Mouse (Mus musculus): ENCODE results near the gene Pp2d1. TPM values are rescaled to one million over a fixed set of nuclear protein-coding genes. Genes with fewer than 3 reads are reported as not detected.

Gene Pp2d1
- polyA plus RNA-seq, 1 experiment, result not detected

DNA sequence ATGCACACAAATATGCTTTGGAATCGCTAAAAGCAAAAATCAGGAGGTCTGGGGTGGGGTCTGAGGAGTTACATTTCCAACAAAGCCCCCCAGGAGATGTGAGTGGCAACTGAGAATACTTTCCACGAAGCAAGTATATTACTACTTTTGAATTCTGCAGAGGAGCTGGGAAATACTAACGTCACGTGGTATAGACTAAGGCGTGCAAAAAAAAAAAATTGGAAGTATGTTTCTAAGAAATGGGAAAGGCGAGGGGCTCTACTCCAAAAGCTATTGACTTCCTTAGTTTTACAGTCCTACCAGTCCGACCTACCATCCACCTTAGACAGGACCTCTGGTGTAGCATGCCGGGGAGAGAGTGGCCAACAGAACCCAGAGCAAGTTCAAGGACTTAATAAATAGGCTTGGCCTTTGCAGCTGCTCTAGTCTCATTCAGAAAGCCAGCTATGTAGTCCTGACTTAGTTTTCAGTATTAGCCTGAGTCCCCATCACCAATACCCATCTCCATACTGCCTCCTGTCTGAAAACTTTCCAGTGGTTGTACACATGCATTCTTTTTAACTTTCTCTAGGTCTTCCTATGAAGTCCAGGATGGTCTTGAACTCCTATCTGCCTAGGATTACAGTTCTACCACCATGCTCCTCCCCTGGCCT, 29.6 kb upstream of the Pp2d1 start:
- TF ChIP-seq GATA1 (IDR thresholded peaks at IDR 0.05; ENCODE audit: low read length), result no peak

GRCm38 (mm10) chr17:53568118-53568517, 28.9 kb upstream of the Pp2d1 start:
- no peak for TF ChIP-seq GATA1 (IDR thresholded peaks at IDR 0.05; ENCODE audit: low read length)

DNA sequence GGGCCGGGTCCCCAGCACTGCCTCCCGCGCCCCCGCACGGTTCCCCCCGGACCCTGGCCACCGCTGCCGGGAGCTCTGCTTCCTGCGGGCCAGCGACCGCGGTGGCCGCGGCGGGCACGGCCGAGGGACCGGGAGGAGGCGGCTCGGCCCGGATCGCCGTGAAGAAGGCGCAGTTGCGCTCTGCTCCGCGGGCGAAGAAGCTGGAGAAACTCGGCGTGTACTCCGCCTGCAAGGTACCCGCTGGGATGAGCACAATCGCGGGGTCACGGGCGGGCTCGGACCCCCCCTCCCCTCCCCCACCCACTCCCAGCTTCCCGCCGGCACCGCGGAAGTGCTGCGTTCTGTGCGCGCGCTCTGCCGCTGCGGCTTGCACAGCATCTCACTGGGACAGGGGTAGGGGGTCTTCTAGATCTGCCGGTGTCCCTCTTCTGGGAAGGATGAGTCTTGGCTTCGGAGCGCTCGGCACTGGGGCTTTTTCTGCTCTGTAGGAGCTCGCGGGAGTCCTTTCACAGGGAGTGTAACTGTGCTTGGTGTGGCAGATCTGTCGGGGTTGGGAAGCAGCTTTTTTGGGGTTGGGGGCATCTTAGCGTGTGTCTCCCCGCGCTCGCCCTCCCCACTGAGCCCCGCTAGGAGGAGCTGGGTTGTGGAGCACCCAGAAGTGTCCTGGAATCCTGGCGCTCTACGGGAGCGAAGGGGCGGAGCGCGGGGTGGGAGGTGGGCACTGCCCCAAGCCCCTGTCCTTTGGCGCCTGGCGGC, 28.3 kb upstream of the Pp2d1 start:
- TF ChIP-seq GATA1 (IDR thresholded peaks at IDR 0.05; ENCODE audit: low read length), result no peak

- no peak for TF ChIP-seq GATA1 (IDR thresholded peaks at IDR 0.05; ENCODE audit: low read length)
Measured at GRCm38 (mm10) chr17:53566919-53567345, 27.7 kb upstream of the Pp2d1 start.

DNA sequence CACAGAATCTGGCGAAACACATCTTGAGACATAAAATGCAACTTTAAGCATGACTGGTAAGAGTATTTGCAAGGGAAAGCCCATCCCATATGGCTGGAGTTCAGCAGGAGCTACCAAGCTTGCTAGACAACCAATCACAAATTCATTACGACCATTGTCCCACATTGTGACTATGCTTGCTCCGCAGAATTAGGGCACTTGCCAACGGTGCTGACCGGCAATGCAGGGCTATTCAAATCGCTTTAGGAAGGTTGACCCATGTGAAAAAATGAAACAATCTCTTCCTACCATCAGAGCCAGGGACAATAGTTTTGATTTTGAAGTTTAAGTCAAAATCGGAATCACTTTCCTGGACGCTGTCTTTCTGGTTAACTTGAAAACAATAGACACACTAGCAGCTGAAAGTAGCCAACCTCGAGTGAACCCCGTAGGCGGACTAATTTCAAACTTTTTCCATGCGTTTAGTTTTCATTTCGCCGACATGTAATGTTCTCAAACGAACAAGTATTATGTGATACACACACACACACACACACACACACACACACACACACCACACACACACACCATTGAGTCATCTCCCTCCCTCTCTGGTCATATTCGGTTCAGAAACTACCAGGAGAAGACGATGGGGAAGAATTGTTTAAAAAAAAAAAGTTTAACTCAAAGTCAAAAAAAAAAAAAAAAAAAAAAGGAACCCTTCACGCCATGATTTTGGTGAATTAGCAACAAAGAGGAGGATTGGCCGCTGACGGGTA, 27.1 kb upstream of the Pp2d1 start, which contains the start of gene Kat2b:
Gene Kat2b (plus strand): TSS at position 701 of the 758 bp plus-strand sequence.
- no peak for TF ChIP-seq GATA1 (IDR thresholded peaks at IDR 0.05; ENCODE audit: low read length)

GRCm38 (mm10) chr17:53564837-53565236, 25.6 kb upstream of the Pp2d1 start:
- no peak for TF ChIP-seq GATA1 (IDR thresholded peaks at IDR 0.05; ENCODE audit: low read length)

DNA sequence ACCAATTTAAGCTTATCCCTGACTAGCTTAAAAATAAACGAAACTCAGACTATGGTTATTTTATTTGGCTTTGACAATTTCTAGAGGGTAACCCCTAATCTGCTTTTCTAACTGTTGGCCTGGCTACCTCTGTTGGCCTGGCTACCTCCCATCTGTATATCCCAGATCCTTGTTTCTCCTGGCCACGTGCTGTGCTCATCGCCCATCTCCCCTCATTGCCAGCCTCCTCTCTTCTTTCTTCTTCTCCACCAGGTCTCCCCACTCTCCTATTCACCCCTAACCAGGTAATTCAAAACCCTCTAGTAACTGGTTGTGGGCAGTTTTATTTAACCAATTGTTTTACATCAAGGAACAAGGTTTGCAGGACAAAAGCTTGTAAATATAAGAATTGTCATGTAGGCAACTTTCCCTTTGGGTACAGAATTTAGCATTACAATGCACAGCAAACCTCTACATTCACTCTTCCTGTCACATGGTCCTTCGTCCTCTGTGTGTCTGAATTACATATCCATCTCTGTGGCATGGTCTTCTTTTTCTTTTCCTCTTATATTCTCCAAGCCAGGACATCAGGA, 22.3 kb upstream of the Pp2d1 start:
- TF ChIP-seq GATA1 (IDR thresholded peaks at IDR 0.05; ENCODE audit: low read length), result no peak

- TF ChIP-seq GATA1 (IDR thresholded peaks at IDR 0.05; ENCODE audit: low read length), result no peak
Measured at GRCm38 (mm10) chr17:53559646-53560045, 20.4 kb upstream of the Pp2d1 start.

- TF ChIP-seq GATA1 (IDR thresholded peaks at IDR 0.05; ENCODE audit: low read length), result no peak
Measured at GRCm38 (mm10) chr17:53557443-53557842, 18.2 kb upstream of the Pp2d1 start.

- TF ChIP-seq GATA1 (IDR thresholded peaks at IDR 0.05; ENCODE audit: low read length), result no peak
Measured at GRCm38 (mm10) chr17:53554813-53555212, 15.6 kb upstream of the Pp2d1 start.

DNA sequence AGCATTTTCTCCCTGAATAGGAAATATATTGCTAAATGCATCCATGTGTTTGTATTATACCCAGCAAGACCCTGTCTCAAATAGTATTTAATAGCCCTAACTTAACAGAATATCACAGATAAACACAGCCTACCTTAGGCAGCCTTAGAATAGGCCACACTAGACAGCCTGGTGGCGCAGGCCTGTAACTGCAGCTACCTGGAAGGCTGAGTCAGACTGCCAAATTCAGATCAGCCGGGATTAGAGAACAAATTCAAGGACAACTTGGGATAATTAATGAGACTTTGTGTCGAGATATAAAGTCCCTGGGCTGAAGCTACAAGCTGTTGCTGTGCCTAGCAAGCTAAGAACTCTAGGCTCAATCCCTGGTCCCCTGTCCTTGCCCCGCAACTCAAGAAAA, 14.8 kb upstream of the Pp2d1 start:
- no peak for TF ChIP-seq GATA1 (IDR thresholded peaks at IDR 0.05; ENCODE audit: low read length)

GRCm38 (mm10) chr17:53551306-53552299, 12.4 kb upstream of the Pp2d1 start:
- TF ChIP-seq GATA1 (IDR thresholded peaks at IDR 0.05; ENCODE audit: low read length), result no peak

- no peak for TF ChIP-seq GATA1 (IDR thresholded peaks at IDR 0.05; ENCODE audit: low read length)
Measured at GRCm38 (mm10) chr17:53543591-53544324, 4.5 kb upstream of the Pp2d1 start.

GRCm38 (mm10) chr17:53542536-53542935, 3.3 kb upstream of the Pp2d1 start:
- TF ChIP-seq GATA1 (IDR thresholded peaks at IDR 0.05; ENCODE audit: low read length), result no peak
